Mouse (Mus musculus): ENCODE measurements around the gene Rpl38. TPM values are rescaled to one million over a fixed set of nuclear protein-coding genes. Genes with fewer than 3 reads are reported as not detected.
"Not testable (repeated sequence)": the region's sequence is repeated elsewhere in the genome, so short reads cannot be mapped to it uniquely, and the experiment has no call there.

Rpl38 gene
- polyA plus RNA-seq, 1 experiment from 2014 or later: 926 TPM

DNA sequence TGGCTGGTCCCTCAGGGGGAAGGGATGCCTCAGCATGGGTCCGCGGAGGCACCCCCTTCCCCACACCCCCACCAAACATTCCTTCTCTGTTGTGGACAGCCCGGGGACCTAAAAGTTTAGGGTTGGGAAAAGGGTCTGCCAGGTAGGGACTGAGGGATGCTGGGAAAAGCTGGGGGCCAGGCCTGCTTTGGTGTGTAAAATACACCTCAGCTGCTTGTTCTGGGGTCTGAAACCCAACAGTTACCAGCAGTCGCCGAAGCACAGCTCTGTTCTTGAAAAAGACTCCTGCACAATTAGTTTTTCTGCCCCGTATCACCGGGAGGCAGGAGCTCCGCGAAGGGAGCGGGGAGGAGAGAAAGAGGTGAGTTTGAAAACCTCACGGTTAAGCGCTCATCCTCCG, 1.5 kb upstream of the Rpl38 start:
- H3K36me3 ChIP-seq (ENCODE audit: control insufficient read depth, insufficient read depth, low read length): peaks cover 2% of the 10 kb centered on the region; the same call in 1 of the 2 replicates
- peaks cover 22% of the 10 kb centered on the region for H3K4me1 ChIP-seq (ENCODE audit: control insufficient read depth, insufficient read depth, low read length)
- WGBS: 15% methylated on average over 13 of the region's 13 CpGs
- H3K4me2 ChIP-seq (ENCODE audit: low read depth, low read length): no peak overlapping the region
- no peak overlapping the region for H3K27ac ChIP-seq (ENCODE audit: low read length)
- no peak overlapping the region for H3K4me3 ChIP-seq (ENCODE audit: low read length)
- no peak overlapping the region for H3K9ac ChIP-seq (ENCODE audit: low read depth, low read length)
- no peaks in the 10 kb centered on the region for H3K9me3 ChIP-seq (ENCODE audit: control insufficient read depth, low read length)
- 0 out of 2 replicates have a peak, but pooled peaks cover 3% of the 10 kb centered on the region for H3K27me3 ChIP-seq (replicated peaks; ENCODE audit: control insufficient read depth, insufficient read depth, low read length)
- ATAC-seq: no peak

DNA sequence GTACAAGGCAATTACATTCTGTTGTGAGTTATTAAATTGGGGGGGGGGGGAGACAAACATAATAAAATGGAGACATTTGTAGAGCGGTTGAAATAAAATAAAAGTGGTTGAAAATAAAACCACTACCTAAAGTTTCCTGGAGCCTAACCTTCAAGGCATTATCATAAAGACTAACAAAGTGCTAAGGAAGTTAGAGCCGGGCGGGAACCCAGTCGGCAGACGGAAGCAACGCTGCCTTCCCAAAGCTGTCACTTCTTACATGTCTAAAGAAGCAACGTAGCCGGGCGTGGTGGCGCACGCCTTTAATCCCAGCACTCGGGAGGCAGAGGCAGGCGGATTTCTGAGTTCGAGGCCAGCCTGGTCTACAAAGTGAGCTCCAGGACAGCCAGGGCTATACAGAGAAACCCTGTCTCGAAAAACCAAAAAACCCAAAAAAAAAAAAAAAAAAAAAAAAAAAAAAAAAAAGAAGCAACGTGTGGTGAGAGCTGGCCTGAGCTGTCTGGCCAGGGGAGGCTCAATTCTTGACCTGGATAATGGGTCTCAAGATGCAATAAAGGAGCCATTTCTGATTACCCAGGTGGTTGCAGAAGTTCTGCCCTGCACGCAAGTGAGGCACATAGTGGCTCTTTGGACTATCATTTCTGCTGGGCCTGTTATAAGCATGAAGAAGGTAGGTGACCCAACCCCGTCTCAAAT, 940 bp upstream of the Rpl38 start:
- Histone ChIP-seq H3K27ac (ENCODE audit: low read length) (no peak overlapping the region), H3K9ac (ENCODE audit: low read depth, low read length) (no peak overlapping the region), H3K27me3 (replicated peaks; ENCODE audit: control insufficient read depth, insufficient read depth, low read length) (0 out of 2 replicates have a peak, but pooled peaks cover 3% of the 10 kb centered on the region), H3K36me3 (ENCODE audit: control insufficient read depth, insufficient read depth, low read length) (peaks cover 6% of the 10 kb centered on the region; the same call in 1 of the 2 replicates), H3K9me3 (ENCODE audit: control insufficient read depth, low read length) (no peaks in the 10 kb centered on the region), H3K4me3 (ENCODE audit: low read length) (no peak overlapping the region), H3K4me2 (ENCODE audit: low read depth, low read length) (no peak overlapping the region), H3K4me1 (ENCODE audit: control insufficient read depth, insufficient read depth, low read length) (peaks cover 22% of the 10 kb centered on the region)
- WGBS: 44% methylated on average over 16 of the region's 18 CpGs
- ATAC-seq: no peak

GRCm38 (mm10) chr11:114667932-114668285, 415 bp upstream of the Rpl38 start:
- not testable (repeated sequence) for ATAC-seq; H3K9ac ChIP-seq (ENCODE audit: low read depth, low read length); H3K27ac ChIP-seq (ENCODE audit: low read length); H3K9me3 ChIP-seq (ENCODE audit: control insufficient read depth, low read length); H3K4me2 ChIP-seq (ENCODE audit: low read depth, low read length); H3K27me3 ChIP-seq (replicated peaks; ENCODE audit: control insufficient read depth, insufficient read depth, low read length); H3K36me3 ChIP-seq (ENCODE audit: control insufficient read depth, insufficient read depth, low read length); H3K4me3 ChIP-seq (ENCODE audit: low read length)
- 24% methylated on average over 11 of the region's 11 CpGs for WGBS
- peaks cover 22% of the 10 kb centered on the region for H3K4me1 ChIP-seq (ENCODE audit: control insufficient read depth, insufficient read depth, low read length)

DNA sequence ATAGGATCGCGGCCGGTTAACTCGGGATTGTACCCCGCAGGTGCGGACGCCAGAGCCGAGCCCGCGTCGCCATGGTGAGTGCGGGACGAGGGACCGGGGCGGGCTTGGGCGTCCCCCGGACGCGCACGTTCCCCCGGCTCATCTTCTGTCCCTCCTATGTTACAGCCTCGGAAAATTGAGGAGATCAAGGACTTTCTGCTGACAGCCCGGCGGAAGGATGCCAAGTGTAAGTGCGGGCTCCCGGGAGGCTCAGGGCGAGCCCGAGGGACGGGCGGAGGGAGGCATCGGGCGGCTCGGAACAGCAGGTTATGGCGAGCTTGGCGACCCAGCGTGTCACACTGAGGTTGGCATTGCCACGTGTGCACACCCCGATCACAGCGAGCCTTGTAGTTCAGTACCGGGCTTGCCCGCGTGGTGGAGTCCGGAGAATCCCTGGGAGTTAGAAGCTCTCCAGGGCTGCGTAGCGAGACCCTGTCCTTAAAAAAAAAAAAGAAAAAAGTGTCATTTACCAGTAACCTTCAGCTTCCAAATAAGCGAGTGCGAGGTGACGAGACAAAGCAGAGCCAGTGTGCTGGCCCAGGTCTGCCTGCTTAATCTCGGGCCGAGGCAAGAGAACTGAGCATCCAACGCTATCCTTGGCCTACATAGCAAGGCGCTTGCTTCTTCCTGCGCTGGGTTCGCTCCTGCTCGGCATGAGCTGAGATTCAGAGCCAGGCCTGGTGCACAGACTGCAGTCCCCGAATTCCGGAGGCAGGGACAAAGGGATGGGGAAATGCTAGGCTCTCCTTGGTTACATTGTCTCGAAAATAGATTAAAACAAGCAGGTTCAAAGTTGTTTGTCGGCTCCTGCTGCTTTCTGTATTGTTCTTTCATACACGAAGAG, 658 bp downstream of the Rpl38 start:
- Histone ChIP-seq H3K4me2 (ENCODE audit: low read depth, low read length) (peak overlapping the region; percentile 90), H3K9me3 (ENCODE audit: control insufficient read depth, low read length) (no peaks in the 10 kb centered on the region), H3K27ac (ENCODE audit: low read length) (peak overlapping the region; percentile 85), H3K9ac (ENCODE audit: low read depth, low read length) (peak overlapping the region; percentile 96), H3K27me3 (replicated peaks; ENCODE audit: control insufficient read depth, insufficient read depth, low read length) (0 out of 2 replicates have a peak, but pooled peaks cover 3% of the 10 kb centered on the region), H3K4me1 (ENCODE audit: control insufficient read depth, insufficient read depth, low read length) (peaks cover 22% of the 10 kb centered on the region), H3K4me3 (ENCODE audit: low read length) (peak overlapping the region; percentile 90), H3K36me3 (ENCODE audit: control insufficient read depth, insufficient read depth, low read length) (peaks cover 6% of the 10 kb centered on the region; the same call in 1 of the 2 replicates)
- peak; percentile 66 for ATAC-seq
- WGBS: under 1% methylated on average over 60 of the region's 60 CpGs

- Histone ChIP-seq H3K27ac (ENCODE audit: low read length) (peak overlapping the region; percentile 85), H3K27me3 (replicated peaks; ENCODE audit: control insufficient read depth, insufficient read depth, low read length) (0 out of 2 replicates have a peak, but pooled peaks cover 3% of the 10 kb centered on the region), H3K4me3 (ENCODE audit: low read length) (peak overlapping the region; percentile 90), H3K9ac (ENCODE audit: low read depth, low read length) (peak overlapping the region; percentile 96), H3K4me2 (ENCODE audit: low read depth, low read length) (peak overlapping the region; percentile 90), H3K9me3 (ENCODE audit: control insufficient read depth, low read length) (no peaks in the 10 kb centered on the region), H3K4me1 (ENCODE audit: control insufficient read depth, insufficient read depth, low read length) (peaks cover 22% of the 10 kb centered on the region), H3K36me3 (ENCODE audit: control insufficient read depth, insufficient read depth, low read length) (peaks cover 6% of the 10 kb centered on the region; the same call in 1 of the 2 replicates)
- no peak for ATAC-seq
- 14% methylated on average over 12 of the region's 12 CpGs for WGBS
Observed at GRCm38 (mm10) chr11:114669651-114670168, 1.4 kb downstream of the Rpl38 start.

DNA sequence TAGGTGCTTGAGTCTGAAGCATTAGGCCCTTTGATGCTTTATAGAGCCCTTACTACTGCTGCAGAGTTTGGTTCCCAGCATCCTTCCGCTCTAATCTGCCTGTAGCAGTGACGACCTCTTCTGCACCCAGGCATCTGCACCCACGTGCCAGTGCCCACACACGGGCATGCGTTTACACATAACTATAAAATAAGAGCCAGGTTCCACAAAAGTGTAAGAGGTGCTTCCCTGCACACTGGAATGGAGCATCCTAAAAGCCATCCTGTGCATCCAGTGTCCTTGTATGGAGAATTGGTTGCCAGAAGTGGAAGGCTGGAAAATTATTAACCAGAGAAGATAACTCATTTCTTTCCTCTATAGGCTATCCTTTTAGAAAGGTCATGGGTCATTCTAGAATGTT, 2.8 kb downstream of the Rpl38 start:
- 79% methylated on average over 5 of the region's 5 CpGs for WGBS
- H3K4me1 ChIP-seq (ENCODE audit: control insufficient read depth, insufficient read depth, low read length): peaks cover 26% of the 10 kb centered on the region
- ATAC-seq: no peak
- H3K4me3 ChIP-seq (ENCODE audit: low read length): no peak overlapping the region
- H3K27ac ChIP-seq (ENCODE audit: low read length): no peak overlapping the region
- no peak overlapping the region for H3K9ac ChIP-seq (ENCODE audit: low read depth, low read length)
- no peaks in the 10 kb centered on the region for H3K9me3 ChIP-seq (ENCODE audit: control insufficient read depth, low read length)
- 0 out of 2 replicates have a peak, but pooled peaks cover 3% of the 10 kb centered on the region for H3K27me3 ChIP-seq (replicated peaks; ENCODE audit: control insufficient read depth, insufficient read depth, low read length)
- peaks cover 6% of the 10 kb centered on the region; the same call in 1 of the 2 replicates for H3K36me3 ChIP-seq (ENCODE audit: control insufficient read depth, insufficient read depth, low read length)
- H3K4me2 ChIP-seq (ENCODE audit: low read depth, low read length): no peak overlapping the region

GRCm38 (mm10) chr11:114672794-114673718, 4.7 kb downstream of the Rpl38 start:
- H3K9me3 ChIP-seq (ENCODE audit: control insufficient read depth, low read length): no peaks in the 10 kb centered on the region
- 61% methylated on average over 9 of the region's 9 CpGs for WGBS
- no peak overlapping the region for H3K4me2 ChIP-seq (ENCODE audit: low read depth, low read length)
- H3K27ac ChIP-seq (ENCODE audit: low read length): no peak overlapping the region
- peaks cover 6% of the 10 kb centered on the region; the same call in 1 of the 2 replicates for H3K36me3 ChIP-seq (ENCODE audit: control insufficient read depth, insufficient read depth, low read length)
- H3K9ac ChIP-seq (ENCODE audit: low read depth, low read length): no peak overlapping the region
- no peaks in the 10 kb centered on the region for H3K27me3 ChIP-seq (replicated peaks; ENCODE audit: control insufficient read depth, insufficient read depth, low read length)
- H3K4me3 ChIP-seq (ENCODE audit: low read length): no peak overlapping the region
- H3K4me1 ChIP-seq (ENCODE audit: control insufficient read depth, insufficient read depth, low read length): peaks cover 31% of the 10 kb centered on the region
- no peak for ATAC-seq

DNA sequence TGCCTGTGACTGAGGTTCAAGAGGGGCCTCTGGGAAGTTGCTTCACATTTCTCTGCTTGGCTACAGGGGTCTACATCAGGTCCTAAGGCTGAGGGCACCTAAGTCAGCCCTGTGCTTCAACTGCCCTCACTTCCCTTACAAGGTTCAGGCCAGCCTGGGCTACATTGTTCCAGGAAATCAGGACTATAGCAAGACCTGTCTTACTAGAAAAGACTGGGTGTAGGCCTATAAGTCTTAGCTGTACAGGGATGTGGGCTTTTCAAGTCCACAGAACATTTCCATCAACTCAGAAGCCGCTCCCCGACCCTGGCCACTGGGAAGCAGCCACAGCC, 5.4 kb downstream of the Rpl38 start:
- WGBS: 77% methylated on average over 2 of the region's 2 CpGs
- H3K27me3 ChIP-seq (replicated peaks; ENCODE audit: control insufficient read depth, insufficient read depth, low read length): no peaks in the 10 kb centered on the region
- H3K4me3 ChIP-seq (ENCODE audit: low read length): no peak overlapping the region
- peaks cover 31% of the 10 kb centered on the region for H3K4me1 ChIP-seq (ENCODE audit: control insufficient read depth, insufficient read depth, low read length)
- no peaks in the 10 kb centered on the region for H3K9me3 ChIP-seq (ENCODE audit: control insufficient read depth, low read length)
- peaks cover 6% of the 10 kb centered on the region; the same call in 1 of the 2 replicates for H3K36me3 ChIP-seq (ENCODE audit: control insufficient read depth, insufficient read depth, low read length)
- H3K9ac ChIP-seq (ENCODE audit: low read depth, low read length): no peak overlapping the region
- no peak overlapping the region for H3K27ac ChIP-seq (ENCODE audit: low read length)
- H3K4me2 ChIP-seq (ENCODE audit: low read depth, low read length): no peak overlapping the region
- ATAC-seq: no peak

Measured in intestine, embryonic 16.5 days (tissue).